Mouse (Mus musculus) kidney, embryonic 16.5 days (tissue): ENCODE data around the gene Rasl11a. TPM values are rescaled to one million over a fixed set of nuclear protein-coding genes. Genes with fewer than 3 reads are reported as not detected.

Experiments used
- ATAC-seq: fragments of 200-750 bp; cut with Nextera tagmentation; 2 replicates; pipeline ENCODE4 v1.8.0; 2017; ENCODE audit warnings: moderate TSS enrichment; ENCODE audit not compliant: low FRiP score, low TSS enrichment
- H3K27ac ChIP-seq: fragments of 300-500 bp; sonication (generic); 2 replicates; pipeline ENCODE4 v1.5.1; 2014; ENCODE audit warnings: low read length
- H3K27me3 ChIP-seq: fragments of 300-500 bp; sonication (generic); 2 replicates; pipeline ENCODE4 v1.6.1; 2014; ENCODE audit warnings: low read length, control low read depth, mixed read lengths; ENCODE audit not compliant: insufficient read depth
- H3K36me3 ChIP-seq: fragments of 300-500 bp; sonication (generic); 2 replicates; pipeline ENCODE4 v1.6.1; 2014; ENCODE audit warnings: low read length, control low read depth, mixed read lengths; ENCODE audit not compliant: insufficient read depth
- H3K4me1 ChIP-seq: fragments of 300-500 bp; sonication (generic); 2 replicates; pipeline ENCODE4 v1.6.1; 2014; ENCODE audit warnings: low read length, control low read depth, mixed read lengths; ENCODE audit not compliant: insufficient read depth
- H3K4me2 ChIP-seq: fragments of 300-500 bp; sonication (generic); replicated peaks from 2 replicates; pipeline ENCODE4 v1.6.1; 2014; ENCODE audit warnings: low read depth, low read length
- H3K4me3 ChIP-seq: fragments of 300-500 bp; sonication (generic); 2 replicates; pipeline ENCODE4 v1.5.1; 2014; ENCODE audit warnings: mild to moderate bottlenecking, low read length
- H3K9ac ChIP-seq: fragments of 300-500 bp; sonication (generic); replicated peaks from 2 replicates; pipeline ENCODE4 v1.6.1; 2014; ENCODE audit warnings: low read length
- H3K9me3 ChIP-seq: fragments of 300-500 bp; sonication (generic); 2 replicates; pipeline ENCODE4 v1.6.1; 2016; ENCODE audit warnings: low read length, control low read depth
- WGBS: fragments of 180-500 bp; shearing (Covaris S2); extraction: QIAGEN DNeasy Blood & Tissue Kit; methylation state at CpG from one replicate; pipeline ENCODE4 v1.1.7; 2014; 5-methylcytosine and 5-hydroxymethylcytosine counted together
- polyA plus RNA-seq: library from polyadenylated mRNA; unstranded; fragments of >200 nt; fragmentation: Nextera tagmentation; extraction: Ambion mirVana; gene quantifications from 2 replicates; pipeline ENCODE4 v1.2.1, GENCODE M21; 2015

The Rasl11a gene
- polyA plus RNA-seq, 1 experiment from 2014 or later: 100 TPM

- 80% methylated on average over 4 of the region's 4 CpGs for WGBS
- ATAC-seq: no peak
Measured at GRCm38 (mm10) chr5:146840422-146840821, 4.4 kb upstream of the Rasl11a start.

GRCm38 (mm10) chr5:146841301-146841700 is 3.6 kb upstream of the Rasl11a start:
- 49% methylated on average over 5 of the region's 5 CpGs for WGBS
- H3K9me3 ChIP-seq: no peaks in the 10 kb centered on the region
- ATAC-seq: no peak

More at GRCm38 (mm10) chr5:146840422-146840821, 4.4 kb upstream of the Rasl11a start:
- Histone ChIP-seq H3K27me3 (no peaks in the 10 kb centered on the region), H3K27ac (no peak overlapping the region), H3K9me3 (no peaks in the 10 kb centered on the region), H3K4me2 (no peak overlapping the region), H3K4me1 (peaks cover 13% of the 10 kb centered on the region), H3K4me3 (no peak overlapping the region), H3K9ac (no peak overlapping the region), H3K36me3 (peaks cover 27% of the 10 kb centered on the region)

GRCm38 (mm10) chr5:146841996-146842395 is 2.9 kb upstream of the Rasl11a start:
- WGBS: 80% methylated on average over 4 of the region's 4 CpGs
- H3K27ac ChIP-seq: no peak overlapping the region
- no peaks in the 10 kb centered on the region for H3K9me3 ChIP-seq
- no peak overlapping the region for H3K9ac ChIP-seq
- H3K4me2 ChIP-seq: no peak overlapping the region
- H3K4me1 ChIP-seq: peaks cover 25% of the 10 kb centered on the region
- no peak overlapping the region for H3K4me3 ChIP-seq
- H3K36me3 ChIP-seq: peaks cover 12% of the 10 kb centered on the region
- H3K27me3 ChIP-seq: no peaks in the 10 kb centered on the region
- ATAC-seq: no peak

More at GRCm38 (mm10) chr5:146841301-146841700, 3.6 kb upstream of the Rasl11a start:
- Histone ChIP-seq H3K9ac (no peak overlapping the region), H3K27me3 (no peaks in the 10 kb centered on the region), H3K4me3 (no peak overlapping the region), H3K4me1 (peaks cover 19% of the 10 kb centered on the region), H3K4me2 (no peak overlapping the region), H3K27ac (0 out of 2 replicates have a peak overlapping the region, but pooled peaks have one; percentile 23), H3K36me3 (peaks cover 19% of the 10 kb centered on the region)

GRCm38 (mm10) chr5:146844301-146844941 is 450 bp upstream of the Rasl11a start:
- peak; percentile 25; the same call in 1 of the 2 replicates for ATAC-seq
- H3K27ac ChIP-seq: peak overlapping the region; percentile 81
- peaks cover 30% of the 10 kb centered on the region for H3K4me1 ChIP-seq
- peaks cover 3% of the 10 kb centered on the region; the same call in 1 of the 2 replicates for H3K36me3 ChIP-seq
- WGBS: 8% methylated on average over 6 of the region's 6 CpGs
- H3K4me3 ChIP-seq: peak overlapping the region; percentile 70
- no peaks in the 10 kb centered on the region for H3K9me3 ChIP-seq
- no peaks in the 10 kb centered on the region for H3K27me3 ChIP-seq
- peak overlapping the region; percentile 85 for H3K9ac ChIP-seq
- H3K4me2 ChIP-seq: peak overlapping the region; percentile 94

- peak overlapping the region; percentile 81 for H3K27ac ChIP-seq
- H3K9me3 ChIP-seq: no peaks in the 10 kb centered on the region
- peak overlapping the region; percentile 70 for H3K4me3 ChIP-seq
- peaks cover 3% of the 10 kb centered on the region; the same call in 1 of the 2 replicates for H3K36me3 ChIP-seq
- peak overlapping the region; percentile 85 for H3K9ac ChIP-seq
- ATAC-seq: peak; percentile 5; the same call in 1 of the 2 replicates
- H3K27me3 ChIP-seq: no peaks in the 10 kb centered on the region
- peak overlapping the region; percentile 94 for H3K4me2 ChIP-seq
- WGBS: 10% methylated on average over 2 of the region's 2 CpGs
- peaks cover 24% of the 10 kb centered on the region for H3K4me1 ChIP-seq
Measured at GRCm38 (mm10) chr5:146846489-146846888, 1.6 kb downstream of the Rasl11a start.

GRCm38 (mm10) chr5:146848936-146849582 is 4.2 kb downstream of the Rasl11a start:
- ATAC-seq: no peak

GRCm38 (mm10) chr5:146856106-146856505 is 11.2 kb downstream of the Rasl11a start:
- WGBS: 91% methylated on average over 3 of the region's 3 CpGs
- no peak overlapping the region for H3K4me3 ChIP-seq
- H3K27me3 ChIP-seq: no peaks in the 10 kb centered on the region
- no peak overlapping the region for H3K27ac ChIP-seq
- H3K4me1 ChIP-seq: peaks cover 8% of the 10 kb centered on the region; the same call in 1 of the 2 replicates
- H3K4me2 ChIP-seq: no peak overlapping the region
- 0 out of 2 replicates have a peak, but pooled peaks cover 3% of the 10 kb centered on the region for H3K9me3 ChIP-seq
- no peak overlapping the region for H3K9ac ChIP-seq
- H3K36me3 ChIP-seq: no peaks in the 10 kb centered on the region
- ATAC-seq: no peak

More at GRCm38 (mm10) chr5:146848936-146849582, 4.2 kb downstream of the Rasl11a start:
- WGBS: 88% methylated on average over 4 of the region's 4 CpGs
- Histone ChIP-seq H3K9me3 (no peaks in the 10 kb centered on the region), H3K4me2 (no peak overlapping the region), H3K27ac (no peak overlapping the region), H3K4me1 (peaks cover 24% of the 10 kb centered on the region), H3K4me3 (no peak overlapping the region), H3K36me3 (peaks cover 3% of the 10 kb centered on the region; the same call in 1 of the 2 replicates), H3K9ac (no peak overlapping the region), H3K27me3 (no peaks in the 10 kb centered on the region)

- H3K4me1 ChIP-seq: peaks cover 19% of the 10 kb centered on the region
- H3K27ac ChIP-seq: no peak overlapping the region
- no peak overlapping the region for H3K9ac ChIP-seq
- 77% methylated on average over 8 of the region's 8 CpGs for WGBS
- H3K4me3 ChIP-seq: no peak overlapping the region
- no peak overlapping the region for H3K4me2 ChIP-seq
- 0 out of 2 replicates have a peak, but pooled peaks cover 3% of the 10 kb centered on the region for H3K9me3 ChIP-seq
- no peak for ATAC-seq
- H3K27me3 ChIP-seq: no peaks in the 10 kb centered on the region
- H3K36me3 ChIP-seq: no peaks in the 10 kb centered on the region
Measured at GRCm38 (mm10) chr5:146857620-146858019, 12.7 kb downstream of the Rasl11a start.

GRCm38 (mm10) chr5:146858772-146859171 is 13.9 kb downstream of the Rasl11a start:
- peaks cover 19% of the 10 kb centered on the region for H3K4me1 ChIP-seq
- 0 out of 2 replicates have a peak, but pooled peaks cover 3% of the 10 kb centered on the region for H3K9me3 ChIP-seq
- no peaks in the 10 kb centered on the region for H3K36me3 ChIP-seq
- no peak for ATAC-seq
- no peak overlapping the region for H3K9ac ChIP-seq
- WGBS: 86% methylated on average over 9 of the region's 9 CpGs
- H3K4me2 ChIP-seq: no peak overlapping the region
- H3K27ac ChIP-seq: no peak overlapping the region
- no peaks in the 10 kb centered on the region for H3K27me3 ChIP-seq
- H3K4me3 ChIP-seq: no peak overlapping the region

GRCm38 (mm10) chr5:146859246-146859645 is 14.4 kb downstream of the Rasl11a start:
- H3K4me3 ChIP-seq: no peak overlapping the region
- no peaks in the 10 kb centered on the region for H3K36me3 ChIP-seq
- H3K4me2 ChIP-seq: no peak overlapping the region
- no peak overlapping the region for H3K9ac ChIP-seq
- ATAC-seq: no peak
- 77% methylated on average over 8 of the region's 8 CpGs for WGBS
- H3K4me1 ChIP-seq: peaks cover 19% of the 10 kb centered on the region
- no peak overlapping the region for H3K27ac ChIP-seq
- 0 out of 2 replicates have a peak, but pooled peaks cover 3% of the 10 kb centered on the region for H3K9me3 ChIP-seq
- H3K27me3 ChIP-seq: no peaks in the 10 kb centered on the region
